Mouse (Mus musculus): ENCODE results near the gene Carhsp1. TPM values are rescaled to one million over a fixed set of nuclear protein-coding genes. Genes with fewer than 3 reads are reported as not detected.

The Carhsp1 gene
- polyA plus RNA-seq, 1 experiment from 2014 or later = 52.1 TPM

DNA sequence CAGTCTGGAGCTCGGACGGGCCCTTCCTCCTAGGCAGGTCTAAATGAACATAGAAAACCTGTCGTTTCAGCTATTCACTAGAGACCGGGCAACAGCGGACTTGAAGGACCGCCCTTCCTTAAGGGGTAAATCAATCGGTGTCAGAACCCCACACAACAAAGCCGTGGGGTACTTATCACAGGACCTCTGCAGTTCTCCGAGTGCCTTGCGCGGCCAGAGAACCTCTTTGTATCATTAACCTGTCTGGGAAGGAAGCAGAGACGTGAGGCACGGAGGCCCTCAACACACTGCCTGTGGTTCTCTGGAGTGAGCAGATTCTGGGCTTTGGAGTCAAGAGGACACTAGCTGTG lies 35.1 kb downstream of the Carhsp1 start:
- peak overlapping the region; percentile 66 for H3K27ac ChIP-seq (replicated peaks; ENCODE audit: low read depth, low read length)
- no peaks in the 10 kb centered on the region; the same call in none of the 2 replicates for H3K36me3 ChIP-seq (replicated peaks; ENCODE audit: control insufficient read depth, insufficient read depth, low read depth, low read length)
- peak overlapping the region; percentile 83 for H3K9ac ChIP-seq (replicated peaks; ENCODE audit: low read length)
- no peaks in the 10 kb centered on the region for H3K4me1 ChIP-seq (ENCODE audit: control insufficient read depth, insufficient read depth, low read length)
- H3K9me3 ChIP-seq (replicated peaks; ENCODE audit: control insufficient read depth, low read length) = no peaks in the 10 kb centered on the region
- peak overlapping the region; percentile 75 for H3K4me2 ChIP-seq (ENCODE audit: low read depth, low read length)
- H3K27me3 ChIP-seq (ENCODE audit: control insufficient read depth, insufficient read depth, low read length) = no peaks in the 10 kb centered on the region
- H3K4me3 ChIP-seq (ENCODE audit: low read depth, low read length) = peak overlapping the region; percentile 60
- DNase-seq (ENCODE audit: low spot score) (no peak), ATAC-seq (replicated peaks; ENCODE audit: insufficient number of reproducible peaks, low FRiP score, low TSS enrichment, low read depth) (peak; percentile 2)
- WGBS = 0% methylated on average over 13 of the region's 13 CpGs

DNA sequence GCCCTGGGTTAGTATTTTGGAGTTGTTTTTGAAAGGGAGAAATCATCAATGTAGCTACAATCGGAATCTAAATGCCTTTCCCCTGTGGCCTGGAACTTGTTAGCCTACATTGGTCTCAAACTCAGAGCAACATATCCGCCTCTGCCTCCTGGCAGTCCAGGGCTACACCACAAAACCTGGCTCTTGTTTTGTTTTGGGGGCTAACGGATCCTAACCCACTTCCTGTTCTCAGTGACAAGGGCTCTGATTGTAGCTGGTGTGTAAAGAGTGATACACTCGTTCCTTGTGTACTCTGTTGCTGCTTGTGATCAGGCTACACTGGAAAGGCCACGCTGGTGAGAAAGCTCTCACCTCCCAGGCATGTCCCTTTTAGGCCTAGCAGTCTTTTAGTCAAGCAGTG lies 40.5 kb downstream of the Carhsp1 start:
- 83% methylated on average over 5 of the region's 5 CpGs for WGBS
- no peaks in the 10 kb centered on the region for H3K27me3 ChIP-seq (ENCODE audit: control insufficient read depth, insufficient read depth, low read length)

DNA sequence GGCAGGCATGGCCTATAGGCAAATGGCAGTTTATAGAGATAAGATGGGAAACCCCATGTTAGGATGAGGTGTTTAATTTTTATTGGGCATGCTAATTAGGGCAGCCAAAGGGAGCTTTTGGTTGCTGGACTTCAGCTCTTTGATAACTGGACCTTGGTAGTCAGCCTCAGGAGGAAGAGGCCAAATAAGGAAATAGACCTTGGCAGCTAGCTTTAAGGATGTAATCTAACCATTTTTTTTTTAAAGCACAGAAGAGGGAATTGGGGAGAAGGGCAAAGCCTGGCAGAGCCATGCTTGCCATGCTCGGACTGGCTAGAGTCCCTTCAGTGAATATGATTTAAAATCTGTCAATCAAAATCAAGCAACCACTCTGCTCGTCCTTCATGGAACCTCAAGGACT lies 41.5 kb downstream of the Carhsp1 start:
- Histone ChIP-seq H3K4me1 (ENCODE audit: control insufficient read depth, insufficient read depth, low read length) (no peaks in the 10 kb centered on the region), H3K9ac (replicated peaks; ENCODE audit: low read length) (no peak overlapping the region), H3K4me2 (ENCODE audit: low read depth, low read length) (no peak overlapping the region), H3K36me3 (replicated peaks; ENCODE audit: control insufficient read depth, insufficient read depth, low read depth, low read length) (no peaks in the 10 kb centered on the region; the same call in 1 of the 2 replicates), H3K27ac (replicated peaks; ENCODE audit: low read depth, low read length) (no peak overlapping the region), H3K9me3 (replicated peaks; ENCODE audit: control insufficient read depth, low read length) (no peaks in the 10 kb centered on the region), H3K4me3 (ENCODE audit: low read depth, low read length) (no peak overlapping the region), H3K27me3 (ENCODE audit: control insufficient read depth, insufficient read depth, low read length) (no peaks in the 10 kb centered on the region)
- WGBS = 76% methylated on average over 2 of the region's 2 CpGs
- DNase-seq (ENCODE audit: low spot score) = no peak
- no peak for ATAC-seq (replicated peaks; ENCODE audit: insufficient number of reproducible peaks, low FRiP score, low TSS enrichment, low read depth)

More for the DNA sequence above, 40.5 kb downstream of the Carhsp1 start:
- Histone ChIP-seq H3K9me3 (replicated peaks; ENCODE audit: control insufficient read depth, low read length) (no peaks in the 10 kb centered on the region), H3K36me3 (replicated peaks; ENCODE audit: control insufficient read depth, insufficient read depth, low read depth, low read length) (no peaks in the 10 kb centered on the region; the same call in 1 of the 2 replicates), H3K4me2 (ENCODE audit: low read depth, low read length) (no peak overlapping the region), H3K9ac (replicated peaks; ENCODE audit: low read length) (no peak overlapping the region), H3K27ac (replicated peaks; ENCODE audit: low read depth, low read length) (no peak overlapping the region), H3K4me3 (ENCODE audit: low read depth, low read length) (no peak overlapping the region), H3K4me1 (ENCODE audit: control insufficient read depth, insufficient read depth, low read length) (no peaks in the 10 kb centered on the region)
- ATAC-seq (replicated peaks; ENCODE audit: insufficient number of reproducible peaks, low FRiP score, low TSS enrichment, low read depth) = no peak
- no peak for DNase-seq (ENCODE audit: low spot score)

DNA sequence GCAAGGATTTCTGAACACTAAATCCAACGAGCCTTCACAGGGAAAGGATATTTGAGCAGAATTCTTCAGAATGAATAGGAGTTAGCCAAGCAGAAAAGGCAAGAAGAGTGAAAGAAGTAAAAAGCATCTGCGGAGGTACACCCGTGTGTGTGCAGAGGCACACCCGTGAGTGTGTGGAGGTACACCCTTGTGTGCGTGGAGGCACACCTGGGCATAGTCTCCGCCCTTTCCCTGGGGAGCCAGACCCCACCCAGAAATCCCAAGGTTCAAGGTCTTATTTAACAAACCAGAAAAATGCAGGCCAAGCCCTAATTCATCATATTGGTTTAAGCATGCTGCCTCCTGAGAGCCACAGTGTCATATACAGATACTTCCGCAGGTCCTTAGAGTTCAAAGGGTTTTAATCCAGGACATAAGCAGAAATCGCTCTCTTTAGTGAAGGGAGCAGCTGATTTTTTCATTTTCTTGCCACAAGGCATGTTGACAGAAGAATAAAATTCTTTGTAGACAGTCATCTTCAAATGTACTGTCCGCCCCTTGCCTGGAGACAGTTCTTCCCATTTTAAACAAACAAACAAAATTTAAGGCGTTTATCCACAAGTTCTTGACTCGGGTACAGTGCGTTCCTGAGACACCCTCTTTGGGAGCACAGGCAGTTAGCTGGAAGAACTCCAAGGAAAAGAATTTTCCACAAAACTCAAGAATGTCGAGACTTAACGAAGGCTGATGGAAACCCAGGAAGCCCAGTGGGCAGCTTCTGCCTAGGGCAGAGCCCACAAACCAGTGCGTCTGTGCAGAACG lies 51.4 kb downstream of the Carhsp1 start:
- Histone ChIP-seq H3K9me3 (replicated peaks; ENCODE audit: control insufficient read depth, low read length) (no peaks in the 10 kb centered on the region), H3K4me2 (ENCODE audit: low read depth, low read length) (no peak overlapping the region), H3K4me3 (ENCODE audit: low read depth, low read length) (no peak overlapping the region), H3K9ac (replicated peaks; ENCODE audit: low read length) (no peak overlapping the region), H3K27me3 (ENCODE audit: control insufficient read depth, insufficient read depth, low read length) (no peaks in the 10 kb centered on the region), H3K36me3 (replicated peaks; ENCODE audit: control insufficient read depth, insufficient read depth, low read depth, low read length) (no peaks in the 10 kb centered on the region), H3K4me1 (ENCODE audit: control insufficient read depth, insufficient read depth, low read length) (no peaks in the 10 kb centered on the region), H3K27ac (replicated peaks; ENCODE audit: low read depth, low read length) (no peak overlapping the region)
- WGBS = 78% methylated on average over 16 of the region's 16 CpGs
- DNase-seq (ENCODE audit: low spot score) (no peak), ATAC-seq (replicated peaks; ENCODE audit: insufficient number of reproducible peaks, low FRiP score, low TSS enrichment, low read depth) (no peak)

DNA sequence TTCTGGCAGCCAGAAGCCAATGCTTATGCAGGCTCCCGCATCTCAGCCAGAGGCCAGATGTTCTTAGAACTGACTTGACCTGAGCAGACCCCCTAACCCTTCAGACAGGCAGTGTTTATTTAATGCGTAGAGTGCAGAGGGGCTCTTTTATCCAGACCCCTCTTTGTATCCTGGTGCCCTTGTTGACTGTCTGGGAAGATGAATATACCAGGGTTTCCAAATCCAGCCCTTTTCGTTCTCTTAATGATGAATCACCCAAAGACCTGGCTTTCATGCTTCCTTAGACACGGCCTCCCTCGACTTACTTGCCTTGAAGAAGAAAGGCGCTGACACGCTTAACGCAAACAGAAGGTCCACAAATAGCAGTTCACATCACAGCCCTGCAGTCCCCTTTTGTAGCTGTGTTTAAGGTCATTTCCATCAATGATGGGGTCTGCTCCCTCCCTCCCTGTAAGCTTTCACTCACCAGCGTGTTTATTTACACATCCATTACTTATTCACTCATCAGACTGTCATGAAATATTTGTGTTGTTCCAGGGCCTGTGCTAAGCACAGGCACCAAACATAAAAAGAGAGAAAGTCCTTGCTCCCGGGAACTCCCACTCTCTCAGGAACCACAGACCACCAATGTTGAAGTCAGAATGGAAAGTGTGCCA lies 52.2 kb downstream of the Carhsp1 start:
- ATAC-seq (replicated peaks; ENCODE audit: insufficient number of reproducible peaks, low FRiP score, low TSS enrichment, low read depth) (no peak), DNase-seq (ENCODE audit: low spot score) (no peak)
- Histone ChIP-seq H3K27me3 (ENCODE audit: control insufficient read depth, insufficient read depth, low read length) (no peaks in the 10 kb centered on the region), H3K36me3 (replicated peaks; ENCODE audit: control insufficient read depth, insufficient read depth, low read depth, low read length) (no peaks in the 10 kb centered on the region), H3K4me1 (ENCODE audit: control insufficient read depth, insufficient read depth, low read length) (no peaks in the 10 kb centered on the region), H3K9ac (replicated peaks; ENCODE audit: low read length) (no peak overlapping the region), H3K9me3 (replicated peaks; ENCODE audit: control insufficient read depth, low read length) (no peaks in the 10 kb centered on the region), H3K4me3 (ENCODE audit: low read depth, low read length) (no peak overlapping the region), H3K27ac (replicated peaks; ENCODE audit: low read depth, low read length) (no peak overlapping the region), H3K4me2 (ENCODE audit: low read depth, low read length) (no peak overlapping the region)
- 44% methylated on average over 10 of the region's 10 CpGs for WGBS

DNA sequence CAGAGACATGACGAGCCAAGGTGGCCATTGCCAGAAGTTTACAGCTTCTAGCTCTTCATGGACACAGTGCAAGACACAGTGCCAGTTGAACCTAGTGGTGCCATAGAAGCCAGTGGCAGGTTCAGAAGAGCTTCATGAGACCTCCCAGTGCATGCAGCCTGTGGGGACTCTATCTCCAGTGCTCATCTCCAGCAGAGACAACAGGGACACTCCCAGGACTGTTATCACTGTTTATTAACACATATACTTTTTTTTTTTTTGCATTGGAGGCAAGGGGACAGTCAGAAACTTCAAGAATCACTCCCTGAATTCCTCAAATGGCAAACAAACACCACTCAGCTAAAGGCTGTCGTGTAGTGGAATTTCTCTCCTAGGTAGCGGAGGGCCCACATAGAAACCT lies 58.5 kb downstream of the Carhsp1 start:
- H3K9ac ChIP-seq (replicated peaks; ENCODE audit: low read length) = no peak overlapping the region
- ATAC-seq (replicated peaks; ENCODE audit: insufficient number of reproducible peaks, low FRiP score, low TSS enrichment, low read depth) = no peak
- H3K36me3 ChIP-seq (replicated peaks; ENCODE audit: control insufficient read depth, insufficient read depth, low read depth, low read length) = no peaks in the 10 kb centered on the region
- no peak overlapping the region for H3K4me3 ChIP-seq (ENCODE audit: low read depth, low read length)
- DNase-seq (ENCODE audit: low spot score) = no peak
- no peaks in the 10 kb centered on the region for H3K9me3 ChIP-seq (replicated peaks; ENCODE audit: control insufficient read depth, low read length)
- H3K27me3 ChIP-seq (ENCODE audit: control insufficient read depth, insufficient read depth, low read length) = no peaks in the 10 kb centered on the region
- no peak overlapping the region for H3K4me2 ChIP-seq (ENCODE audit: low read depth, low read length)
- H3K4me1 ChIP-seq (ENCODE audit: control insufficient read depth, insufficient read depth, low read length) = no peaks in the 10 kb centered on the region
- H3K27ac ChIP-seq (replicated peaks; ENCODE audit: low read depth, low read length) = no peak overlapping the region
- WGBS = 84% methylated on average over 3 of the region's 3 CpGs

DNA sequence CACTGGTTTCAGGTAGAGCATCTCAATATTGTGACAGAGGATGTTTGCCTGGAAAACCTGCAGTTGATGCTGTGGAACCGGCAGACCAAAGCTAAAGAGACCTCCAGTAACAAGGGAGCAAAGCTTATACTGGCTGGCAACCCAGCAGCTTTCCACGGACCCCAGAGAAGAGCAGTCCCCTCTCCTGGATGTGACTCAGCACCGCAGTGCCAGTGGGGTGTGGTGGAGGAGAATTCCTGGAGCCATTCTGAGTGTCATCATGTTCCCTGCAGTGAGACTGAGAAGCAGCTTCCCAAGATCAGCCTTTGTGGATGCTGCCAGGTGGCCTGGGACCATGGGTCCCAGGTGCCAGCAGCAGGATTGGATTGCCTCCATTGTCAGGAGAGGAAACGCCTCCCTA lies 58.9 kb downstream of the Carhsp1 start:
- no peak overlapping the region for H3K27ac ChIP-seq (replicated peaks; ENCODE audit: low read depth, low read length)
- H3K4me1 ChIP-seq (ENCODE audit: control insufficient read depth, insufficient read depth, low read length) = no peaks in the 10 kb centered on the region
- no peak for ATAC-seq (replicated peaks; ENCODE audit: insufficient number of reproducible peaks, low FRiP score, low TSS enrichment, low read depth)
- WGBS = 77% methylated on average over 4 of the region's 4 CpGs
- no peak overlapping the region for H3K4me2 ChIP-seq (ENCODE audit: low read depth, low read length)
- no peaks in the 10 kb centered on the region for H3K36me3 ChIP-seq (replicated peaks; ENCODE audit: control insufficient read depth, insufficient read depth, low read depth, low read length)
- no peaks in the 10 kb centered on the region for H3K9me3 ChIP-seq (replicated peaks; ENCODE audit: control insufficient read depth, low read length)
- no peak for DNase-seq (ENCODE audit: low spot score)
- H3K4me3 ChIP-seq (ENCODE audit: low read depth, low read length) = no peak overlapping the region
- H3K9ac ChIP-seq (replicated peaks; ENCODE audit: low read length) = no peak overlapping the region
- H3K27me3 ChIP-seq (ENCODE audit: control insufficient read depth, insufficient read depth, low read length) = no peaks in the 10 kb centered on the region
